Comparison of ENCODE assay signal across 18 mouse cellular contexts in the genomic region with DNA sequence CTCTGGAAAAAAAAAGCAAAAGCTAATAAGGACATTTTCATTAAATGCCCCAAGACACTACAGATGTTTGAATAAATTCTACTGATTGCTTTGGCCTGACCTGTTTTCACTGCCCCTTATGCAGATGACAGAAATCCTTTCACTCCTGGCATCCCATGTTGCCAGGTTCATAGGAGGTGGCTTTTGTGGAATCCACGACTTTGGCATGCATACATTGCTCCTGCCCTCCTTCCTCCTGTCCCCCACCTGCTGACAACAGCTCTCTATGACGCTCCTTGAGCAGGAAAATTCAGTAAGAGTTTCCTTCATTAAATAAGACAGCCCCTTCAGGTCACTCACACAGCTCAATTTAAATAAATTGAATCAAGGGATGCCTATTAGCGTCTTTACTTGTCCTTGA.
"Had no signal": no experiment of that assay in that cellular context is flagged by ENCODE, and none has a peak within 500 bp of the region (broad histone marks: within the 10 kb centered on the region; RNA-seq: fewer than 3 reads in every experiment).

No protein-coding gene starts in this region.

- H3K4me3 ChIP-seq: midbrain, embryonic 10.5 days; midbrain, embryonic 12.5 days; myocyte; neural tube, embryonic 13.5 days; neural tube, embryonic 15.5 days had no signal

- H3K36me3 ChIP-seq: midbrain, embryonic 10.5 days; midbrain, embryonic 12.5 days; neural tube, embryonic 13.5 days; neural tube, embryonic 15.5 days had no signal

- H3K9ac ChIP-seq: lung, embryonic 14.5 days; midbrain, embryonic 12.5 days; neural tube, embryonic 13.5 days; neural tube, embryonic 15.5 days had no signal

- H3K4me2 ChIP-seq: lung, embryonic 14.5 days; midbrain, embryonic 12.5 days; neural tube, embryonic 13.5 days; neural tube, embryonic 15.5 days had no signal

- H3K4me1 ChIP-seq: midbrain, embryonic 10.5 days; neural tube, embryonic 13.5 days; neural tube, embryonic 15.5 days had no signal

- H3K27me3 ChIP-seq: midbrain, embryonic 12.5 days; neural tube, embryonic 13.5 days; neural tube, embryonic 15.5 days had no signal

- H3K27ac ChIP-seq: midbrain, embryonic 10.5 days; midbrain, embryonic 12.5 days; neural tube, embryonic 13.5 days; neural tube, embryonic 15.5 days had no signal

- DNase-seq: lung, adult 18-20 months; lung, embryonic 14.5 days; lung, postnatal 10 days; lung, postnatal 4 days; midbrain, embryonic 14.5 days; right cerebral cortex, adult 18-20 months; right cerebral cortex, postnatal 25 days; right cerebral cortex, postnatal 4 days; spleen, adult 18-20 months; thymus, adult 18-20 months; thymus, postnatal 14 days; thymus, postnatal 36 days had no signal

- H3K9me3 ChIP-seq: midbrain, embryonic 10.5 days; midbrain, embryonic 12.5 days; neural tube, embryonic 13.5 days; neural tube, embryonic 15.5 days had no signal

- ATAC-seq: midbrain, embryonic 16.5 days had no signal
